Mouse (Mus musculus) embryo, embryonic 10 days (tissue): ENCODE data around the gene Cdc40.
"Not testable (repeated sequence)": the region's sequence is repeated elsewhere in the genome, so short reads cannot be mapped to it uniquely, and the experiment has no call there.

Experiments used
- DNase-seq: peaks from one replicate; pipeline ENCODE4 v3.0.0-alpha.2; 2015; ENCODE audit warnings: low spot score

Gene Cdc40

DNA sequence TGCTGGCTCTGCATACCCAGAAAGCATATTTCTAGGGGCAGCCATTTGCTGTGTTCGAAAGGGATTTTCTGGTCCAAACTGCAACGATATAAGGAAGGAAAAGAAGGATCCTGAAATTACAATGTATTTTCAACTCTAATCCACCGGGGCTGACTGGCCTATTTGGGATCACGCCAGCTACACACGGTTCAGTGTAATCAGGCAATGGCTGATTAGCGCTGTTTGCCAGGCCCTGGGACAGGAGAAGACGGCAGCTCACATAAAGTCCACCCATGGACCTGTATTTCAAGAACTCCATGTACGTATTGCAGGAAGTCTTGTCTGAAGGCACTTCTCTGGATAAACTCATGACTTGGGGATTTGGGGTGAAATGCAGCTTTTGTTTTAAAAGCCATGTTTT, 25.5 kb downstream of the Cdc40 start:
- no peak for DNase-seq

- no peak for DNase-seq
Measured at GRCm38 (mm10) chr10:40856703-40857102, 26.4 kb downstream of the Cdc40 start.

DNA sequence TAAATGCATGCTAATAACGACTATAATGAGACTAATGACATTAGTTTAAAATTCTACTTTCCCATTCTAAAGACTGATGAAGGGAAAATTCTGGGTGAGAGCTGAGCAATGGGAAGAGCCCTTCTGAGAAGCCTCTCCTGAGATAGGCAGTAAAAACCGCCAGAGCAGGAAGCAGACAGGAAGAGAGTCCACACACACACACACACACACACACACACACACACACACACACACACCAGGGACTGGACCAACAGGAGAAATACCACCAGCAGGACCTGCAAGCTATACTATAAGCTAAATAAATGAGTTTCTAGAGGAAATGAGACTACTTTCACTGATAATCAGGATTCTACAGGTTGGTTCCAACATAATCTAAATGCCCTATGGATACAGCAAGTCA, 27.5 kb downstream of the Cdc40 start:
- DNase-seq = no peak

GRCm38 (mm10) chr10:40851138-40851537, 32.0 kb downstream of the Cdc40 start:
- DNase-seq = no peak

DNA sequence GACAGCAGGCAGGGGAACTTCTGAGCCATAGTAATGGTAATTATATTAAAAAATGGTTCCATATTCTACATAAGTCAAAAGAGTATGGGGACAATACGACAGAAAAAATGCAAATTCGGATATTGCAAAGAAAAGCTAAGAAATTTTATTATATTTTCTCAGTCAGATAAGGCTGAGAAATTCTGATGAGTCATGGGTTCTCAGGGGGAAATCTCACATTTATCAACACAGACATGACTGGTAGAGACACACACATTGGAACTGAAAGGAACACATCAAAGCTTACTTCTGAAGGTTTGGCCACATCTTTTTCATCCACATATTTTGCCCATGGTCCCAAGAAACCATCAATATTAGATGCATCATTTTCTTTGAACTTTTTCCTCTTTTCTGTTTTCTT, 32.5 kb downstream of the Cdc40 start:
- DNase-seq = no peak

- DNase-seq = no peak
Measured at GRCm38 (mm10) chr10:40847176-40847874, 35.8 kb downstream of the Cdc40 start.

DNA sequence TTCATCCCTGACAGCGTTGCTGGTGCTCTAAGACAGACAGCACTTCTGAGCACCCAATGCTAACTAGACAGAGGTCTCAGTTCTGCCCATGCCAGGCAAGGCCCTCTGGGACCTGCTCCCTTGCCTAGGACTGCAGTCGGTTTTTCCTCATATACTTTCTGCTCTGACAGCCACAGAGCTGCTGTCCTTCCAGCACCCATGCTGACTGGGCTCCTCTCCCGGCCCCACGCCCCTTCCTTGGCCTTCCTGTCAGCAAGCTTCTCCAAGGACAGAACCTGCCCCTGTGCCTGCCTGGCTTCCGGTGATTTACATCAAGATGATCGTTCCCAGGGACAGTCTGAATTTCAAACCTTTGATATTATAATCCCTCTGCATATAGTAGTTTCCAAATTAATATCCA, 37.5 kb downstream of the Cdc40 start:
- DNase-seq = no peak

DNA sequence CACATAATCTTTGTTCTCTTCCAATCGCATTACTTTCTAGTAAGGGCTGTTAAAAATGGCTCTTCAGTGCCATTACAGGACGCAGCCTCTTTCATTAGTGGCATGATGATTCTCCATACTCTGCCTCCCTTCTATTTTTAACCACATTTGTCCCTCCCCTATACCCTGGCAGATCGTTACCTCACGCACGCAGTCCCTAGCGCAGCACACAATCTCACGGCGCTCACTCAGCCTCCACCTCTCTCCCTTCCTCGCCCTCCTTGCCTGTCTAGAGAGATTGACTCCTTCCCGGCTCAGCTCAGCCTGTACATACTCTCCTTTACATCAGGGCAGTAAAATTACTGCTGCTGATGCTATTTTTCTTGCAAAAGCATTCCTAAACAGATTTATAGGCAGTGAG, 38.6 kb downstream of the Cdc40 start:
- no peak for DNase-seq

- no peak for DNase-seq
Measured at GRCm38 (mm10) chr10:40843841-40844240, 39.3 kb downstream of the Cdc40 start.

- no peak for DNase-seq
Measured at GRCm38 (mm10) chr10:40840086-40840485, 43.0 kb downstream of the Cdc40 start.

- no peak for DNase-seq
Measured at GRCm38 (mm10) chr10:40831267-40831666, 51.8 kb downstream of the Cdc40 start.

DNA sequence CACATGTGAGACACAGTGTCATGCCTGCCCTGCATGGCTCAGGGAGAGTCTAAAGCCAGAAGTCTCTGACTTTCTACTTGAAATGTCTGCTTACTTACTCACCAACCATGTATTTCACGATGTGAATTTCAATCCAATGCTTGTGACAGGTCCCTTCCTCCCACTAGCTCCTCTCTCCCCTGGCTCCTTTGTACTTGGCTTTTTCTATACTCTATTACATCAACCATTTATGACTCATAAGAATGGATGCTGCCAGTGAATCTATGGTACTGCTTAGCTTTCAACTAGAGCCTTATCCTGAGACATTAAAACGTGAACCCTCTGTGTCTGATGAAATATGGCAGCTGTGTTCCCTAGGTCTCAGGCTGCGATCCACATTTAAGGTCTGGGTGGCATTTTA, 52.8 kb downstream of the Cdc40 start:
- no peak for DNase-seq

DNA sequence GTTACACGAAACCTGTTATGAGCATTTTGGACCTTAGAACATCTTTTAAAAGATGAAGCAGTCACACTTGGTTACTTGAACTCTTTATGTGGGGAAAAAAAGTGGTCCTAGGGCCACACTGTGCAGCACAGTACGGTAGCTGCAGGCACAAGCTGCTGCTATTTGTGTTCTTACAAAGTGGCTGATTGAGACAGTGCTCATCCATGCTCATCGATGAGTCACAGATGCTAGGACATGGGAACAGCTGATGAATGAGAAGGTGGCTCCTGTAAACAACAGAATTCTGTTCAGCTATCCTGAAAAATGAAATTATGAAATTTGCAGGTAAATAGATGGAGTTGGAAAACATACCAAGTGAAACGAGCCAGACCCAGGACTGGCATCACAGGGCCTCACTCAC, 55.4 kb downstream of the Cdc40 start:
- DNase-seq = no peak

- DNase-seq = no peak
Measured at GRCm38 (mm10) chr10:40825952-40826351, 57.2 kb downstream of the Cdc40 start.

- DNase-seq = no peak
Measured at GRCm38 (mm10) chr10:40816471-40816870, 66.6 kb downstream of the Cdc40 start.

- no peak for DNase-seq
Measured at GRCm38 (mm10) chr10:40813627-40814026, 69.5 kb downstream of the Cdc40 start.

GRCm38 (mm10) chr10:40809411-40809910, 73.7 kb downstream of the Cdc40 start:
- not testable (repeated sequence) for DNase-seq

DNA sequence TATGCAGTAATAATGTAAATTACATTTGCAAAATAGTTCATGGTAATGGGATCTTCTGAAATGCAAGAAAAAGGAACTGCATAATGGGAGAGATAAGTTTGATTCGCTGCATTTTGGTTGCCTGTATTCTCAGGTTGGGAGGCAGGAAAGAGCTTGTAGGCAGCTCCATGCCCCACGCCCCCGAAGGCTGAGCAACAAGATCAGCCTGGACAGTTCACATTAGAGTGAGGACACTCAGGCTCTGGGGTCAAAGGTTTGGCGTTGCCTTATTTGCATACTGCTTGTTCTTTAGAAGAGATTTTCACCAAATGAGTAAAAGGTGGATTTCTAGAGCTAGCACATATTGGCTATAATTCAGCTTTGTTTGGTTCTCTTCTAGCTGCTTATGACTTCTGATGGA, 76.9 kb downstream of the Cdc40 start:
- no peak for DNase-seq

- no peak for DNase-seq
Measured at GRCm38 (mm10) chr10:40805221-40805620, 77.9 kb downstream of the Cdc40 start.

- no peak for DNase-seq
Measured at GRCm38 (mm10) chr10:40792115-40792514, 91.0 kb downstream of the Cdc40 start.

DNA sequence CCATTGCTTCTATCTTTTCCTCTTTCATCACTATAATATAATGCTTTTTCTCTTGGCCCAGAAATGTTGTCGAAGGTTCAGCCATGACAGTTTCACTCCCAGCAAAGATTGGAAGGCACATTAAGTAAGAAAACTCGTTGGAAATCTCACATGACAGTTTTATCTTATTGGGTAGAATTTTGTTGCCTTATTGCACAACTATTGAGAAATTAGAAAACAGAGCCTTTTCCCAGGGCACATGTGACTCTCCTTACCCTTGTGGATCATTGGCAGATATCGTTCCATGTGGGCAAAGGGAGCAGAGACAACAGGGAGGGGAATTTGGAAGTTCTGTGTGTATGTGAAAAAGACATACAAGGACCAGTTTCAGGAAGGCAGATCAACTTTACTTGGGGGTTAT, 92.7 kb downstream of the Cdc40 start:
- DNase-seq = no peak
